Mouse (Mus musculus): ENCODE data around the gene 9930111J21Rik2. TPM values are rescaled to one million over a fixed set of nuclear protein-coding genes. Genes with fewer than 3 reads are reported as not detected.
"Not testable (repeated sequence)": the region's sequence is repeated elsewhere in the genome, so short reads cannot be mapped to it uniquely, and the experiment has no call there.

The 9930111J21Rik2 gene
- total and polyA plus RNA-seq, 2 experiments: 0.44 to 4.0 TPM

- not testable (repeated sequence) for DNase-seq (ENCODE audit: extremely low read depth, low read depth, low spot score); H3K27me3 ChIP-seq (ENCODE audit: control insufficient read depth, insufficient read depth, low read length); H3K9ac ChIP-seq (ENCODE audit: low read depth, low read length); H3K79me2 ChIP-seq (ENCODE audit: control insufficient read depth, insufficient read depth, low read length); H3K4me1 ChIP-seq (ENCODE audit: control insufficient read depth, insufficient read depth, low read length); H3K4me3 ChIP-seq (ENCODE audit: insufficient read depth, low read depth, low read length); H3K27ac ChIP-seq (replicated peaks; ENCODE audit: insufficient read depth, low read depth, low read length); H3K36me3 ChIP-seq (ENCODE audit: control insufficient read depth, insufficient read depth, low read length)
- 69% methylated on average over 1 of the region's 1 CpGs for WGBS
Observed at GRCm38 (mm10) chr11:49000411-49000810, 50.6 kb downstream of the 9930111J21Rik2 start.

DNA sequence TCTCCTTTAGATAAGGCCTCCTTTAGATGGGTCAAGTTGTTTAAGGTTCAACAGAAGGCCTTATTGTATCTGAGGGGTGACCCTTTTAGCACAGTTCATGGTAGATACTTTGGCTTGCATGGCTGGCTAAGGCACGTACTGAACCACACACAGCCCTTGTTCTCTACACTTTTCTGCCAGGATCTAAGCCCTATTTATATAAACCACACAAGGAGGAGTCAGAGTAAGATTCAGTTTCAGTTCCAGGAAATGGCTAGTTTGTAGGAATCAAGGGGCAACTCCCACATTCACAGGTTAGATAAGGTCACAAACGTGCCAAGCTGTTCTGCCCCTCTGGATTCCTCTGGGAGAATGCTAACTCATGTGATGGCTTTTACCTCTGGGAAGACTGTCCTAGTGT is 57.0 kb downstream of the 9930111J21Rik2 start, which contains the start of gene Tgtp1:
TSS of gene Tgtp1 (minus strand) at position 155 of the 400 bp plus-strand sequence.
- 44% methylated on average over 2 of the region's 2 CpGs for WGBS
- not testable (repeated sequence) for H3K27me3 ChIP-seq (ENCODE audit: control insufficient read depth, insufficient read depth, low read length); DNase-seq (ENCODE audit: extremely low read depth, low read depth, low spot score); H3K27ac ChIP-seq (replicated peaks; ENCODE audit: insufficient read depth, low read depth, low read length); H3K4me3 ChIP-seq (ENCODE audit: insufficient read depth, low read depth, low read length); H3K9ac ChIP-seq (ENCODE audit: low read depth, low read length); H3K4me1 ChIP-seq (ENCODE audit: control insufficient read depth, insufficient read depth, low read length); H3K36me3 ChIP-seq (ENCODE audit: control insufficient read depth, insufficient read depth, low read length); H3K79me2 ChIP-seq (ENCODE audit: control insufficient read depth, insufficient read depth, low read length)

DNA sequence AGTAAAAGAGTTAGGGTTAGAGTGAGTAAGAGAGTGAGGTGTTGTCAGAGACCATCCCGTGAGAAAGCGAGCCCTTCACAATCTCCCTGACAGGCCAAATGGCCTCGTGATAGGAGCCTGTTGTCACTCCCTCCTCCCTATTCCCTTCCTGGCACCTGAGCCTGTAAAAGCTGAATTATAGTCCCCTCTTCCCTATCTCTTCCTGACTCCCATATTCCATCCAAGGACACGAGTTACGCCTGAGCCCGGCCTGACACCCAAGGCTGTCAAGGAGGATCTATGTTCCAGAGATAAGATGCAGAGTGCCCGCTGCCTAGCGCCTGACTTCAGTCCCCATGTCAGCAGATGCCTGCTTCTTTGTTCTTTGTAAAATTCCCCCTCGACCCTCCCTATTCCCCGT is 57.7 kb downstream of the 9930111J21Rik2 start:
- not testable (repeated sequence) for H3K79me2 ChIP-seq (ENCODE audit: control insufficient read depth, insufficient read depth, low read length); H3K9ac ChIP-seq (ENCODE audit: low read depth, low read length); DNase-seq (ENCODE audit: extremely low read depth, low read depth, low spot score); H3K4me1 ChIP-seq (ENCODE audit: control insufficient read depth, insufficient read depth, low read length); H3K27ac ChIP-seq (replicated peaks; ENCODE audit: insufficient read depth, low read depth, low read length); H3K27me3 ChIP-seq (ENCODE audit: control insufficient read depth, insufficient read depth, low read length); H3K4me3 ChIP-seq (ENCODE audit: insufficient read depth, low read depth, low read length); H3K36me3 ChIP-seq (ENCODE audit: control insufficient read depth, insufficient read depth, low read length)
- 84% methylated on average over 10 of the region's 10 CpGs for WGBS

GRCm38 (mm10) chr11:48991740-48992520 is 59.1 kb downstream of the 9930111J21Rik2 start, which contains the start of gene Gm12185:
Gm12185 (minus strand) TSS chr11:48992226.
- not testable (repeated sequence) for H3K79me2 ChIP-seq (ENCODE audit: control insufficient read depth, insufficient read depth, low read length); H3K4me1 ChIP-seq (ENCODE audit: control insufficient read depth, insufficient read depth, low read length); H3K27ac ChIP-seq (replicated peaks; ENCODE audit: insufficient read depth, low read depth, low read length); H3K36me3 ChIP-seq (ENCODE audit: control insufficient read depth, insufficient read depth, low read length); H3K27me3 ChIP-seq (ENCODE audit: control insufficient read depth, insufficient read depth, low read length); H3K4me3 ChIP-seq (ENCODE audit: insufficient read depth, low read depth, low read length); H3K9ac ChIP-seq (ENCODE audit: low read depth, low read length)
- peak; percentile 58 for DNase-seq (ENCODE audit: extremely low read depth, low read depth, low spot score)
- WGBS: 16% methylated on average over 4 of the region's 4 CpGs

DNA sequence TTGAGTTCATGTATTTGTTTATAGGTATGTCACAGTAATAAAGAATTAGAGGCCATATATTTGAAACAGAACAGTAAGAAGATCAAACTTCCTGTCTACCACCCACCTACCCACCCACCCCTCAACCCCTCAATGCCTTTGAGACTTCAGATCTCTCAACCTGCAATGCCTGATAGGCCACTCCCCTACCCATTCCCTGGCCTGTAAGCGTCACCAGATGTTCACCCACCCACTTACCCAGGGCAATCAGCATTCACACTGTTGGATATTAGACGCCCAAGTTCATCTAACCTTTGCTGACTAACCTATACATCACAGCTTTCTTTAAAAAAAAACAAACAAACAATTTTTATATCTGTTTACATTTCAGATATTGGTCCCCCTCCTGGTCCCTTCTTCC is 61.1 kb downstream of the 9930111J21Rik2 start:
- not testable (repeated sequence) for H3K79me2 ChIP-seq (ENCODE audit: control insufficient read depth, insufficient read depth, low read length); H3K27ac ChIP-seq (replicated peaks; ENCODE audit: insufficient read depth, low read depth, low read length); H3K27me3 ChIP-seq (ENCODE audit: control insufficient read depth, insufficient read depth, low read length); H3K4me1 ChIP-seq (ENCODE audit: control insufficient read depth, insufficient read depth, low read length); H3K9ac ChIP-seq (ENCODE audit: low read depth, low read length); DNase-seq (ENCODE audit: extremely low read depth, low read depth, low spot score); H3K4me3 ChIP-seq (ENCODE audit: insufficient read depth, low read depth, low read length); H3K36me3 ChIP-seq (ENCODE audit: control insufficient read depth, insufficient read depth, low read length)
- 61% methylated on average over 2 of the region's 2 CpGs for WGBS

DNA sequence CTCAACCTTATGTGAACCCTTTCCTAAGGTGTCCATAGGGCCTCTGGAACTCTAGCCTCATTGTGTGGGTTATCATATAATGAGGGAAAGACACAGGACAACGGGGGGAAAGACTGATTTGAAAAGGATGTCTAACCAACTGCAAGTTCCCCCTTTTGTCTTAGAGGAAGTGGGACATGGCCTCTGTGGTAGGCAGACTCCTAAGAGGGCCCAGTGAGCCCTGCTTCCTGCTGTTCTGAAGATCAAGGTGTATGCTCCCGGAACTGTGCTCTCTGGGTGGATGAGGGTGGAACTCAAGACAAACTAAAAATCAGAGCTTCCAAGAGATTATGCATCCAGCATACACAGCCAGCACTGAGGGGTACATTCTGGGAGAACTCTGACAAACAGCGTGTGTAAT is 62.8 kb downstream of the 9930111J21Rik2 start:
- not testable (repeated sequence) for H3K36me3 ChIP-seq (ENCODE audit: control insufficient read depth, insufficient read depth, low read length); DNase-seq (ENCODE audit: extremely low read depth, low read depth, low spot score); H3K4me3 ChIP-seq (ENCODE audit: insufficient read depth, low read depth, low read length); H3K27ac ChIP-seq (replicated peaks; ENCODE audit: insufficient read depth, low read depth, low read length); H3K79me2 ChIP-seq (ENCODE audit: control insufficient read depth, insufficient read depth, low read length); H3K27me3 ChIP-seq (ENCODE audit: control insufficient read depth, insufficient read depth, low read length); H3K9ac ChIP-seq (ENCODE audit: low read depth, low read length); H3K4me1 ChIP-seq (ENCODE audit: control insufficient read depth, insufficient read depth, low read length)
- 77% methylated on average over 2 of the region's 3 CpGs for WGBS

- not testable (repeated sequence) for H3K4me3 ChIP-seq (ENCODE audit: insufficient read depth, low read depth, low read length); H3K9ac ChIP-seq (ENCODE audit: low read depth, low read length); H3K36me3 ChIP-seq (ENCODE audit: control insufficient read depth, insufficient read depth, low read length); H3K27ac ChIP-seq (replicated peaks; ENCODE audit: insufficient read depth, low read depth, low read length); DNase-seq (ENCODE audit: extremely low read depth, low read depth, low spot score); H3K27me3 ChIP-seq (ENCODE audit: control insufficient read depth, insufficient read depth, low read length); H3K4me1 ChIP-seq (ENCODE audit: control insufficient read depth, insufficient read depth, low read length); H3K79me2 ChIP-seq (ENCODE audit: control insufficient read depth, insufficient read depth, low read length)
- no CpG with 5 or more reads among the region's 3 CpGs for WGBS
Observed at GRCm38 (mm10) chr11:48982848-48983247, 68.2 kb downstream of the 9930111J21Rik2 start.

DNA sequence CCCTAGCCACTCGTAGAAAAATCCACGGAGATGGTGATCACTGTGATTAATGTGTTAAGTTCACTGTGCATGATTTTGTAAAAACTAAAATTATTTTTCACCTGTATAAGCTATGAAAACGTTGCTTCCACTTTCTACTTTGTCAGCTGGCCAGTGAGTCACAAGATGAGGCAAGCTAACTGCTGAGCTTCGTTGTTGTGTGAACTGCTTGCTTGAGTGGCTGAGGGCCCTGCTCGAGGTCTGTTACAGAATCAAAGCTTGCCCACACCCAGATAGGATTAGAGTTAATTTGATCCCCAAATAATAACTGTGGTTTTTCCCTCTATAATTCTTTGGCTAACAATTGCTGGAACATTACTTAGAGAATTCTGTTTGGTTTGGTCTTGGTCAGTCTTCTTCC is 71.0 kb downstream of the 9930111J21Rik2 start:
- not testable (repeated sequence) for H3K27me3 ChIP-seq (ENCODE audit: control insufficient read depth, insufficient read depth, low read length); H3K4me1 ChIP-seq (ENCODE audit: control insufficient read depth, insufficient read depth, low read length); H3K27ac ChIP-seq (replicated peaks; ENCODE audit: insufficient read depth, low read depth, low read length); DNase-seq (ENCODE audit: extremely low read depth, low read depth, low spot score); H3K9ac ChIP-seq (ENCODE audit: low read depth, low read length); H3K4me3 ChIP-seq (ENCODE audit: insufficient read depth, low read depth, low read length); H3K79me2 ChIP-seq (ENCODE audit: control insufficient read depth, insufficient read depth, low read length); H3K36me3 ChIP-seq (ENCODE audit: control insufficient read depth, insufficient read depth, low read length)
- WGBS: no CpG with 5 or more reads among the region's 5 CpGs

- DNase-seq (ENCODE audit: extremely low read depth, low read depth, low spot score); H3K4me3 ChIP-seq (ENCODE audit: insufficient read depth, low read depth, low read length); H3K27ac ChIP-seq (replicated peaks; ENCODE audit: insufficient read depth, low read depth, low read length); H3K79me2 ChIP-seq (ENCODE audit: control insufficient read depth, insufficient read depth, low read length); H3K4me1 ChIP-seq (ENCODE audit: control insufficient read depth, insufficient read depth, low read length); H3K27me3 ChIP-seq (ENCODE audit: control insufficient read depth, insufficient read depth, low read length); H3K36me3 ChIP-seq (ENCODE audit: control insufficient read depth, insufficient read depth, low read length); H3K9ac ChIP-seq (ENCODE audit: low read depth, low read length): not testable (repeated sequence)
- no CpG with 5 or more reads among the region's 3 CpGs for WGBS
Observed at GRCm38 (mm10) chr11:48979251-48979650, 71.8 kb downstream of the 9930111J21Rik2 start, which contains the start of gene 9930111J21Rik1. 9930111J21Rik1 (minus strand) TSS chr11:48979398.

Data from liver, adult 2 months (tissue).